Comparison of ENCODE assay signal across 8 mouse cellular contexts in the genomic region with DNA sequence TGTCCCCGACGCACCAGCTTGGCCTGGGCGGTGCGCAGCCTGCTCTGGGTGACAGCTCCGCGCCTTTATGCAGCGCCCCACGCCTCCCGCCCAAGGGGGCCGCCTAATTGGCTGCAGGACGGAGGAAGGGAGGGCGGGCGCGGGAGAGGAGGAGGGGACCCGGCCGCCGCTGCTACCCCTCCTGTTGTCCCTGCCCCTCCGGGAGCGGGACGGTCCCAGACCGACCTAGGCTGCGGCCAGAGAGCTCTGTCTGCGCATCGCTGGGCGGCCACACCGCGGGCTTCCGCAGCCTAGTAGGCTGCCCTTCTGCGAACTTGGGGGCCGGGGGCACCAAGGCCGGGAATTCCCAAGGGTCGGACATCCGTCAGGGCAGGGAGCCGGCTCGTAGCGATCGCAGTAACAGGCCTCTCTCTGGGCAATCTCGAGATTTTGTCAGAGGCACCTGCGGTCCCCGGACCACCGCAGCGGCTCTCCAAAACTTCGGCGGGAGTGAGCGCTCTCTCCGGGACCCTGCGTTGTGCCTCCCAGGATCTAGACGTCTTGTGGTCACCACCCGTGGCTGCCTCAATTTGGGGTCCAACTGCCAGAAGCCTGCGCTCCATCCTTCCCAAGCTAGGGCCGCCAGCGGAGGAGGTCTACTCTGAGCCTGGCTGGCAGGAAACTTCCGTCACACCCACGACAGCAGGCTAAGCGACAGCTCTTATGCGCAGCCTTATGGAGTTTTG. TPM values are rescaled to one million over a fixed set of nuclear protein-coding genes. Genes with fewer than 3 reads are reported as not detected.
A peak's percentile ranks its signal among the peaks of the same experiment; 100 is the strongest.
DNase-seq lines count a peak whose midpoint lies in the region; ATAC-seq and TF ChIP-seq lines count a peak whose summit lies in the region.

Aldh1a3 (minus strand) TSS at position 81 of the 725 bp plus-strand sequence.

- H3ac ChIP-seq in C2C12 (ENCODE audit: control insufficient read depth, insufficient read length, low read depth) = peak within 1 kb of the TSS; percentile 34

- intact Hi-C loops in heart, postnatal 25 days (cut with DNase I) = no loop called here

- DNase-seq in Muller cell, postnatal 12 days (ENCODE audit: inconsistent ontology term) = peak; percentile 75
- DNase-seq in forebrain, embryonic 10.5 days (ENCODE audit: extremely low spot score, low spot score) = peak; percentile 61
- DNase-seq in heart, postnatal 25 days (ENCODE audit: low spot score) = peak; percentile 53
- DNase-seq in neural tube, embryonic 10.5 days (ENCODE audit: extremely low spot score, low spot score) = peak; percentile 68
- no peak for DNase-seq in adipocyte (ENCODE audit: low spot score)
- DNase-seq in cerebellum, adult 2 months = no peak

- peak; percentile 65; the same call in 1 of the 2 replicates for ATAC-seq in limb, embryonic 12.5 days (ENCODE audit: insufficient number of reproducible peaks, insufficient read depth, low FRiP score, low TSS enrichment, low read depth)

- H3K9ac ChIP-seq in limb, embryonic 12.5 days (replicated peaks) = peak within 1 kb of the TSS; percentile 53

- H3K36me3 ChIP-seq in C2C12 (ENCODE audit: control insufficient read depth, insufficient read depth) = no peaks in the 10 kb centered on the region
- H3K36me3 ChIP-seq in forebrain, embryonic 10.5 days (replicated peaks) = no peaks in the 10 kb centered on the region
- H3K36me3 ChIP-seq in limb, embryonic 12.5 days = no peaks in the 10 kb centered on the region

- H3K4me1 ChIP-seq in forebrain, embryonic 10.5 days = peaks cover 24% of the 10 kb centered on the region
- H3K4me1 ChIP-seq in limb, embryonic 12.5 days (replicated peaks) = peaks cover 15% of the 10 kb centered on the region
- no peaks in the 10 kb centered on the region for H3K4me1 ChIP-seq in cerebellum, adult 2 months (ENCODE audit: control insufficient read depth, insufficient read depth, low read length)

- no peaks in the 10 kb centered on the region for H3K79me2 ChIP-seq in C2C12 (ENCODE audit: control insufficient read depth, insufficient read depth)

- no peak for TF ChIP-seq POLR2A in cerebellum, adult 2 months (IDR thresholded peaks at IDR 0.05; ENCODE audit: borderline replicate concordance, insufficient read depth, low read length)

- no peaks in the 10 kb centered on the region for H3K79me3 ChIP-seq in C2C12 (ENCODE audit: low read depth)

- peak within 1 kb of the TSS; percentile 97 for H3K4me2 ChIP-seq in limb, embryonic 12.5 days

- WGBS in forebrain, embryonic 10.5 days = under 1% methylated on average over 51 of the region's 56 CpGs
- WGBS in limb, embryonic 12.5 days = under 1% methylated on average over 55 of the region's 56 CpGs
- under 1% methylated on average over 56 of the region's 56 CpGs for WGBS in cerebellum, adult 2 months

- peak within 1 kb of the TSS; percentile 35; the same call in 1 of the 2 replicates for H3K27ac ChIP-seq in forebrain, embryonic 10.5 days
- no peak within 1 kb of the TSS for H3K27ac ChIP-seq in limb, embryonic 12.5 days
- H3K27ac ChIP-seq in cerebellum, adult 2 months (ENCODE audit: insufficient read depth, low read length) = no peak within 1 kb of the TSS

- H3K9me3 ChIP-seq in forebrain, embryonic 10.5 days = no peaks in the 10 kb centered on the region
- no peaks in the 10 kb centered on the region for H3K9me3 ChIP-seq in limb, embryonic 12.5 days

- no peaks in the 10 kb centered on the region for H3K27me3 ChIP-seq in C2C12 (ENCODE audit: control insufficient read depth, insufficient read depth, insufficient read length)
- peaks cover 81% of the 10 kb centered on the region for H3K27me3 ChIP-seq in forebrain, embryonic 10.5 days (ENCODE audit: poor library complexity, severe bottlenecking)
- peaks cover 68% of the 10 kb centered on the region for H3K27me3 ChIP-seq in limb, embryonic 12.5 days
- H3K27me3 ChIP-seq in cerebellum, adult 2 months (ENCODE audit: control insufficient read depth, insufficient read depth, low read length) = peaks cover 2% of the 10 kb centered on the region; the same call in 1 of the 2 replicates

- TF ChIP-seq CTCF in C2C12 (IDR thresholded peaks at IDR 0.05; ENCODE audit: control insufficient read depth, insufficient read depth, insufficient read length) = no peak
- TF ChIP-seq CTCF in cerebellum, adult 2 months (IDR thresholded peaks at IDR 0.05; ENCODE audit: borderline replicate concordance, insufficient read depth, low read depth, low read length) = no peak

- H3K4me3 ChIP-seq in C2C12 (ENCODE audit: insufficient read depth, poor library complexity, severe bottlenecking) = no peak within 1 kb of the TSS
- H3K4me3 ChIP-seq in forebrain, embryonic 10.5 days = peak within 1 kb of the TSS; percentile 60
- peak within 1 kb of the TSS; percentile 58 for H3K4me3 ChIP-seq in limb, embryonic 12.5 days (replicated peaks)
- H3K4me3 ChIP-seq in cerebellum, adult 2 months (replicated peaks; ENCODE audit: insufficient read depth, low read depth, low read length) = no peak within 1 kb of the TSS

TF ChIP-seq in C2C12, 6 proteins besides CTCF, POLR2A, EP300 and RAD21:
- TF ChIP-seq USF1 (IDR thresholded peaks at IDR 0.05; ENCODE audit: low read depth) (no peak), MYOG (IDR thresholded peaks at IDR 0.05; ENCODE audit: control insufficient read depth, extremely low read depth, insufficient read length) (no peak), CEBPB (IDR thresholded peaks at IDR 0.05; ENCODE audit: low read depth) (no peak), MYOD1 (IDR thresholded peaks at IDR 0.05; ENCODE audit: control insufficient read depth, insufficient read length, low read depth) (no peak), MAX (IDR thresholded peaks at IDR 0.05) (no peak), FOSL1 (IDR thresholded peaks at IDR 0.05; ENCODE audit: insufficient read depth, low read length, poor library complexity, severe bottlenecking) (no peak)

RNA-seq across cellular contexts. Expression of gene Aldh1a3, which starts in this region (rescaled TPM):
- polyA plus RNA-seq in C2C12 (2012; fragmentation: generic; extraction: Trizol) = 4.0 TPM
- polyA plus RNA-seq in forebrain, embryonic 10.5 days (2016; fragmentation: Nextera tagmentation; extraction: Ambion mirVana) = 30.4 and 30.6 TPM in 2 replicates
- total RNA-seq in heart, postnatal 25 days (2021) = 1 to 10 TPM in 1 of 2 experiments, under 1 TPM in 1; 0.87 to 1.2 TPM
- polyA plus RNA-seq in limb, embryonic 12.5 days (2016; fragmentation: Nextera tagmentation; extraction: Ambion mirVana) = 5.9 and 6.8 TPM in 2 replicates
- 1.2 and 1.3 TPM in 2 replicates for polyA plus RNA-seq in cerebellum, adult 2 months (2012; rRNA removed)

Comparison
In these comparisons a context has a peak if more than half of its experiments do, and no peak if none do; other contexts are left out.
1. H3K4me3 ChIP-seq: peak in forebrain, embryonic 10.5 days (single experiment) and limb, embryonic 12.5 days (single experiment); none in C2C12 (single experiment) and cerebellum, adult 2 months (single experiment).
2. DNase-seq: peak in Muller cell, postnatal 12 days (single experiment), forebrain, embryonic 10.5 days (single experiment), heart, postnatal 25 days (single experiment) and neural tube, embryonic 10.5 days (single experiment); none in adipocyte (single experiment) and cerebellum, adult 2 months (0 of 2).